Mouse (Mus musculus): Measurements from ENCODE around the gene Lrrc74b.
"Not testable (repeated sequence)": the region's sequence is repeated elsewhere in the genome, so short reads cannot be mapped to it uniquely, and the experiment has no call there.

Gene Lrrc74b

DNA sequence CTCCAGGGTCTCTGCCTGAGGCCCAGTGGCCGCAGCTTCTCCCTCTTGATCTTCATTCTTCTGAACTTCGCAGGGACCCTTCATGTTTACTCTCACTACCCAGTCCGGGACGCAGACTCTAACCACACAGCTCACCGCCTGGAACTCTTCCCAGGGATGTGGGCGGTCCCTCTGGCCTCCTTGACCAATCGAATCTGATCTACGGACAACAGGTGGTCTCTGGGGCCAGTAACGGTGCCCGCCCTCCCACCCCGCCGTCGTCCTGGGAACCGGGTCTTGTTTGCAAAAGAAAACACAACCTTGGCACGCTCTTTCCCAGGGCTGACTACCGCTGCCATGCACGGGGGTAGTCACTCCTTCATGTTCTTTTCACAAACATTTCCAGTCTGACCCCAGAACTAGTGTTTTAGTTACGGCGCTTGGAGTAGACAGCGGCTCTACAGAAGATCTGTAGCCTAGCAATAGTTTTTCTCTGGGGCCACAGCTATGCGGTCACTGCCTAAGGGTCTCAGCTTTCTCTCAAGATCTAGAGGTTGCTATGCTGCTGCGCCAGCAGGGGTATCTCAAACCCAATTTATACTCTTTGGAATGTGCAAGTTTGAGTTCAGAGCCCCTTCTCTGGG, at the start of gene Lrrc74b:
Gene Lrrc74b, minus strand, starts transcription at position 120 of the 623 bp plus-strand sequence.
- DNase-seq (ENCODE audit: extremely low spot score, low read depth, low spot score), result peak; percentile 46

- DNase-seq (ENCODE audit: extremely low spot score, low read depth, low spot score), result no peak
Measured at GRCm38 (mm10) chr16:17605684-17606083, 44.6 kb upstream of the Lrrc74b start.

DNA sequence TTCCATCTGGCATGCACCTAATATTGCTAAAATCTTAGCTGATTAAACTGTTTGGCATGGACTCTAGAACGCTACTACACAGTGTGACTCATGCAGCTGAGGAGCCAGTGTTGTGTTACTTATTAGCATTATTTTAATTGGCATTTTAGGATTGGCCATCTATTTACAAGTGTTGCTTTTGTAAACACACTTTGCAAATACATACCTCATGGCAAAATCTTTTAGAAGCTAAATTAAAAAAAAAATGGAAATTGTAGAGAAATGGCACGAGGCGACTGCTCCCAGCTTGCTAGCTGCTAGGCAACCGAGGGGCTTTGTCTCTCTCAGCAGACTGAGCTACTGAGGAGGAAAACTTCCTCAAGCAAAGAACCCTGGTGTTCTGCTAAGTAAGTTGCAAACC, 43.9 kb upstream of the Lrrc74b start:
- no peak for DNase-seq (ENCODE audit: extremely low spot score, low read depth, low spot score)

GRCm38 (mm10) chr16:17600944-17601562, 40.0 kb upstream of the Lrrc74b start:
- no peak for DNase-seq (ENCODE audit: extremely low spot score, low read depth, low spot score)

DNA sequence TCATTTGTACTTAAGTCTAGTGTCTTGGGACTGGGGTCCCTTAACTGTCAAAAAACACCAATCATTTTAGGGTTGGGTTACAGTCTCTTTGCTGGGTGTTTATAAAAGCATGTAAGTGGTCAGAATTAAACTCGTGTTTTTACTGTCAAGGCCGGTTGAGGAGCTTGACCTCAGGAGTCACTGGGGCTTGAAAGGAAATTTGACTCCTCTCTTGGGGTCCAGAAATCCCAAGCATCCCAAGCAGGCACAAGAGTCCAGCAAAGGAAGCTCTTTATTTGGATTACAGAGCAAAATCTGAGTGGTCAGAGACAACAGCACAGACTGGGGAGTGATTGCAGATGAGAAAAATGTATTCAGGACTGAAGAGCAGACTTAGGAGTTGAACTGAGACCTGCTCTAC, 29.7 kb upstream of the Lrrc74b start:
- DNase-seq (ENCODE audit: extremely low spot score, low read depth, low spot score), result no peak

- no peak for DNase-seq (ENCODE audit: extremely low spot score, low read depth, low spot score)
Measured at GRCm38 (mm10) chr16:17584555-17584954, 23.5 kb upstream of the Lrrc74b start.

GRCm38 (mm10) chr16:17583064-17583463, 22.0 kb upstream of the Lrrc74b start, which contains the start of gene Slc7a4:
Slc7a4 (minus strand) TSS chr16:17583214.
- no peak for DNase-seq (ENCODE audit: extremely low spot score, low read depth, low spot score)

- DNase-seq (ENCODE audit: extremely low spot score, low read depth, low spot score), result no peak
Measured at GRCm38 (mm10) chr16:17576825-17577215, 15.8 kb upstream of the Lrrc74b start.

DNA sequence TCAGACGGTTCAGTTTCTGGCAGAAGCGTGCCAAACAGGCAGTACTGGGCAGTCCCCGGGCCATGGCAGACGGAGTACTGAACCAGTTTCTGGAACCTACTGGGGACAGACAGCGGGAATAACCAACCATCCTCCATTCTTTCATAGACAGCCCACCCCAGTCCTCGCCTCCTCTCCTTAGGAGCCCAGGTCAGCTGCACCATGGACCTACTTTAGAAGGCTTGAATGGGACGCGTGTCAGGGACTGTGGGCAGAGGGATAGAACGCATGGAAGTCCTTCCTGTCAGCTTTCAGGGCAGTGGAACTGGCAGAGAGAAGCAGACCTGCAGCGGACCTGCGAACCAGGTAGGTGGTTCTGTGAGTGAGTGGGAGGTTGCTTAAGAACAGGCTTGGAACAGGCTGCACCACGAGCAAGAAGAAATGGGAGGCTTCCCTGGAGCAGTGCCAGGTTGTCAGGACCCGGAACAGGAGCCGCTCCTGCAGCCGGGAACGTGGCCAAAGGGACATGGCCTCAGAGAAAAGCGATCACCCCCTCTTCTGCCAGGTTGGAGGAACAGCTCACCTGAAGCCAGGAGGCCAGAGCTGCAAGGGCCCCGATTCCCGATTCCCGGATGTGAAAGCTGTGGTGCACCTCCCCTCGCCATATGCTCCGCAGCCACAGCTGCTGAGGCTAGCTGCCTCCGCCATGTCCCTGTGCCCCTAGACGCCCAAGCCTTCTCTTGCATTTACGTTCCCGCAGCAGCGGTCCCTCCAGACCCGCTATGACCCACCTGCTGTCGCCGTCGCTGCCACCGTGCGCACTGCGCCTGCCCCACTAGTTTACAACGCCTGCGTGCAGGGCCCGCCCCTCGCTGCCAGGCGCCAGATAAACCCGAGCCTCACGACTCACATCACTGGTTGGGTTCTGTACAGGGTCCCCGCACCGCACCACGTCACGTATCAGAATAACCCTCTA, 15.1 kb upstream of the Lrrc74b start:
- DNase-seq (ENCODE audit: extremely low spot score, low read depth, low spot score), result no peak

DNA sequence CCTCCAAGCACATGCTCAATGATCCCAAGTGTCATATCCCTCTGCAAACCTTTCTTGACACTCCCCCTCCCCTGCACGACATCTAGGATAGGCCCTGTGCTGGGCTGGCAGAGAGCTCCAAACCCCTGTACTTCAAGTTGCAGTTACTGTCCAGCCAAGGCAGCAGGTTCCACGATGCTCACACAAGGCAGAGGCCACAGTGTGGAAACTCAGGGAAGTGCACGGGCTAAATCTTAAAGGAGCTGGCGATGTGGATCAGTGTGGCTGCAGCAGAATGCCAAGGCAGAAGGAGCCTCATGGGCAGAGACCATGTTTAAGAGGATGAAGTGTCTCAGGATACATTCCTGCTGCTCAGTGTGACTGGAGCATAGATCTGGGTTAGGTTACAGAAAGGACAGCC, 5.1 kb upstream of the Lrrc74b start:
- no peak for DNase-seq (ENCODE audit: extremely low spot score, low read depth, low spot score)

GRCm38 (mm10) chr16:17564771-17565170, 3.7 kb upstream of the Lrrc74b start:
- DNase-seq (ENCODE audit: extremely low spot score, low read depth, low spot score), result no peak

DNA sequence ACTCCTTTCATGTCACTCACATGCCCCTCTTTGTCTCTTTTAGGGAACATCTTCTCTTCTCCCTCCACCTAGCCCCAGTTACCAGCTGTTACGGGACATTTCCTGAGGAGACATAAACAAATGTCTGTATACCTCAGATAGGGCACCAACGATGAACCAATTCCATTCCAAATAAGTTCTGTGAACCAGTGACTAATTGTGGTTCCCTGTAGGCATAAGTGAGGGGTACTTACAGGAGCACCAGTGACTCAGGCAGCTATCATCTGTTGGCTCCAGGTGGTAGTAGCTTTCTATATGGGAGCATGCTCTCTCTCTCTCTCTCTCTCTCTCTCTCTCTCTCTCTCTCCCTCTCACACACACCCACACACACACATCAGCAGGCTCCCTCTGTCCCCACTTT, 3.2 kb upstream of the Lrrc74b start:
- no peak for DNase-seq (ENCODE audit: extremely low spot score, low read depth, low spot score)

- DNase-seq (ENCODE audit: extremely low spot score, low read depth, low spot score), result no peak
Measured at GRCm38 (mm10) chr16:17563580-17563979, 2.5 kb upstream of the Lrrc74b start.

DNA sequence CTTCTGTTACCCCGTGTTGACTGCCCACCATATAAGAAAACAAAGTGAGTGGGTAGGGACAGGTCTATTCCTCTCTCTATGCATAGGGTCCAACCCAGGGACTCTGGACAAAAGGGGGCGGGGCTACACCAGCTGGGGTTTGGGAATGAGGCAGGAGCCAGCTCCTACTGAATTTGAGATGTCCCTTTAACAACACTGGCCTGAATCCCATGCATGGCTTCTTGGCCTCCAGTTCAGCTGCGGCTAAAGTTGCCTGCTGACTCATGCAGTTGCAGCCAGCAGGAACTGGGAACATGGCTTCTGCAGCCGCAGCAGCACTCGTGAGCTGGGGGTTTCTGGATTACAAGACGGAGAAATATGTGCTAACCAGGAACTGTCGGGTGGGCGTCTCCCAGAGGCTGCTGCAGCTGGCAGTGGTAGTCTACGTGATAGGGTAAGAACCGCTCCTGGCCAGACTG, 733 bp upstream of the Lrrc74b start, which contains the start of gene P2rx6:
Gene P2rx6, plus strand, starts transcription at position 135 of the 458 bp plus-strand sequence.
- no peak for DNase-seq (ENCODE audit: extremely low spot score, low read depth, low spot score)

- DNase-seq (ENCODE audit: extremely low spot score, low read depth, low spot score), result no peak
Measured at GRCm38 (mm10) chr16:17559396-17560027, 1.5 kb downstream of the Lrrc74b start.

DNA sequence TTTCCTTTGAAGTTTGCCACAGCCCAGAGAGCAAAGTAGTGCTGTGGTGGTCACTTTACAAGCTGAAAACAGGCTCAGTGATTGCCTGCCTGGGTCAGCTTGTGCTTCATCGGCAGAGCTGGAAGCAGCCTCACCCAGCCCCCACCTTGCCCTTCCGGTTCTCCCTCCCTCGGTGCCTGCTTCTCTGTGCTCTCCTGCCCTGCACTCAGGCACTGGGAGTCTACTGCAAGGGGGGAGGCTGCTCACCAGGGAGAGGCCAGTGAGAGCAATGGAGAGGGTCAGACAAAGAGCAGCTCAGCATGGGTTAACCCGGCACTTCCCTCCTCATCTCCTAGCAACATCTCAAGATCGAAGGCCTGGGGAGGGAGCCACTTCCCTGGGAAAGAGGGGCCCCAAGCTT, 2.2 kb downstream of the Lrrc74b start:
- DNase-seq (ENCODE audit: extremely low spot score, low read depth, low spot score), result no peak

- DNase-seq (ENCODE audit: extremely low spot score, low read depth, low spot score), result no peak
Measured at GRCm38 (mm10) chr16:17557947-17558480, 3.0 kb downstream of the Lrrc74b start.

DNA sequence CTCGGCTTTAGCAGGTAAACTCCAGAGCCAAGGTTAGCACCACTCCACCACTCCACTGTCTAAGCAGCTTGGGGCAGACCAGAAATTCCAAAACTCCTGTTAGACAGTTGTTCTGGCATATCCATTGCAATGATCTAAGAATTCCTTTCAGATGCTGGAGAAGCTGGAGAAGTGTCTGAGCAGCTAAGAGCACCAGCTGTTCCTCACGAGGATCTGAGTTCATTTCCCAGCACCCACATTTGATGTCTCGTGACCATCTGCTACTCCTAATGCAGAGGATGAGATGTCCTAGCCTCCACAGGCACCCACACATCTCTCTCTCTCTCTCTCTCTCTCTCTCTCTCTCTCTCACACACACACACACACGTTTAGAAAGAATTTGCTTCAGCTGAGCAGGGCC, 4.1 kb downstream of the Lrrc74b start:
- no peak for DNase-seq (ENCODE audit: extremely low spot score, low read depth, low spot score)

- no peak for DNase-seq (ENCODE audit: extremely low spot score, low read depth, low spot score)
Measured at GRCm38 (mm10) chr16:17556180-17556579, 4.9 kb downstream of the Lrrc74b start.

- DNase-seq (ENCODE audit: extremely low spot score, low read depth, low spot score), result not testable (repeated sequence)
Measured at GRCm38 (mm10) chr16:17554702-17555101, 6.3 kb downstream of the Lrrc74b start.

Measured in hindlimb bud, embryonic 11.5 days (tissue).